In the genomic region with DNA sequence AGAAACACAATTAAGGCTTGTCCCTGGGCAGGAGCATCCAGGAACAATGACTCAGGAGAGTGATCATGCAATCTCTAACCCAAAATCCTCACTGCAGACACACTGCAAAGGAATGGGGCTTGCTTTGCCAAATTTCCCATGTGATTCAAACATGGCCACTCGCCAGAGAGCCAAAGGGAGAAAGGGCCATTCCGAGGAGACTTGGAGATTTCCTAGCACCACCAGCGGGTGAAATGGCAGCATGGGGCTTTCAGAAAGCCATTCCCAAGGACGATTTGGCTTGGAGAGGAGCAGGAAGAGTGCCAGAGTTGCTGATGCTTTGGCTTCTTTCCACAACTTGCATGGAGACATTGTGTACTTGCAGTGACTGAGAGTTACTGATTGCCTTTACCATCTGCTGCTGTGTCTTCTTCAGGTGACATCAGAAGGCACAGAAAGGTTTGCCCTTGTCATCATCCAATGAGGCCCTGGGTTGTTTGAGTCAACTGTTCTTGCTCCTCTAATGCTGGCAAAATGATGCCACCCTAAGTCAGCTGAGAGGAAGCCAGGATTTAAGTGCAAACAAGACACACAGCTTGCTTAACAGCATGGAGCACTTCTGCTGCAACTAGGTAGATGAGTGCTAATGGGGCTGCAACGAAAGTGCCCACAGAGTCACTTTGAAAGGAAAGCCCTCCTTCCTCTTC, we compare ENCODE assay signal across 8 mouse cellular contexts. TPM values are rescaled to one million over a fixed set of nuclear protein-coding genes. Genes with fewer than 3 reads are reported as not detected.
DNase-seq lines count a peak whose midpoint lies in the region; ATAC-seq and TF ChIP-seq lines count a peak whose summit lies in the region.

No protein-coding gene starts in this region.

- 55% methylated on average over 5 of the region's 5 CpGs for WGBS in intestine, embryonic 16.5 days
- 54% methylated on average over 5 of the region's 5 CpGs for WGBS in intestine, embryonic 15.5 days

- H3K9ac ChIP-seq in intestine, embryonic 16.5 days (ENCODE audit: low read depth, low read length): no peak overlapping the region
- no peak overlapping the region for H3K9ac ChIP-seq in intestine, embryonic 15.5 days

- no peaks in the 10 kb centered on the region for H3K36me3 ChIP-seq in intestine, embryonic 16.5 days (ENCODE audit: control insufficient read depth, insufficient read depth, low read length)
- no peaks in the 10 kb centered on the region for H3K36me3 ChIP-seq in intestine, embryonic 15.5 days

- no peak overlapping the region for H3K4me2 ChIP-seq in intestine, embryonic 16.5 days (ENCODE audit: low read depth, low read length)
- no peak overlapping the region for H3K4me2 ChIP-seq in intestine, embryonic 15.5 days (replicated peaks)

- H3K4me3 ChIP-seq in intestine, embryonic 16.5 days (ENCODE audit: low read length): no peak overlapping the region
- no peak overlapping the region for H3K4me3 ChIP-seq in intestine, embryonic 15.5 days (replicated peaks)
- H3K4me3 ChIP-seq in gastrocnemius, adult 2 months: peak overlapping the region; percentile 44

- H3K27me3 ChIP-seq in intestine, embryonic 16.5 days (replicated peaks; ENCODE audit: control insufficient read depth, insufficient read depth, low read length): no peaks in the 10 kb centered on the region
- H3K27me3 ChIP-seq in intestine, embryonic 15.5 days (replicated peaks): no peaks in the 10 kb centered on the region

- DNase-seq in adrenal gland, postnatal 36 days: peak; percentile 88 to 90
- DNase-seq in gastrocnemius, adult 2 months: peak; percentile 85
- DNase-seq in layer of hippocampus, adult 18-20 months (ENCODE audit: low spot score in 2 of 2): peak; percentile 32 to 69
- DNase-seq in spleen, postnatal 4 days (ENCODE audit: low spot score in 2 of 2): no peak
- no peak for DNase-seq in embryo, embryonic 9.5 days (ENCODE audit: extremely low spot score)

- ATAC-seq in intestine, embryonic 16.5 days: 0 out of 2 replicates have a peak, but pooled peaks have one; percentile 28
- ATAC-seq in intestine, embryonic 15.5 days: no peak
- ATAC-seq in megakaryocyte, adult 5-6 weeks (ENCODE audit: poor library complexity, severe bottlenecking): peak; percentile 53

- intact Hi-C loops in gastrocnemius, adult 2 months (cut with DNase I): no loop called here

- no peak overlapping the region for H3K27ac ChIP-seq in intestine, embryonic 16.5 days (ENCODE audit: low read length)
- no peak overlapping the region for H3K27ac ChIP-seq in intestine, embryonic 15.5 days
- H3K27ac ChIP-seq in gastrocnemius, adult 2 months: peak overlapping the region; percentile 65

- TF ChIP-seq CTCF in gastrocnemius, adult 2 months (IDR thresholded peaks at IDR 0.05): no peak

- H3K4me1 ChIP-seq in intestine, embryonic 16.5 days (ENCODE audit: control insufficient read depth, insufficient read depth, low read length): 0 out of 2 replicates have a peak, but pooled peaks cover 4% of the 10 kb centered on the region
- H3K4me1 ChIP-seq in intestine, embryonic 15.5 days (replicated peaks): 0 out of 2 replicates have a peak, but pooled peaks cover 2% of the 10 kb centered on the region

- no peaks in the 10 kb centered on the region for H3K9me3 ChIP-seq in intestine, embryonic 16.5 days (ENCODE audit: control insufficient read depth, low read length)
- H3K9me3 ChIP-seq in intestine, embryonic 15.5 days: no peaks in the 10 kb centered on the region

RNA-seq across cellular contexts. Expression of a gene that starts 16.5 kb away (rescaled TPM):
- polyA plus RNA-seq in intestine, embryonic 16.5 days (2015; fragmentation: Nextera tagmentation; extraction: Ambion mirVana): 2.0 and 3.0 TPM in 2 replicates
- polyA plus RNA-seq in intestine, embryonic 15.5 days (2015; fragmentation: Nextera tagmentation; extraction: Ambion mirVana): 2.8 TPM in 2 replicates
- 10 to 100 TPM; 29.4 to 29.7 TPM for total RNA-seq in adrenal gland, postnatal 36 days (2021)
- 1 to 10 TPM; 3.9 to 6.1 TPM for total RNA-seq in gastrocnemius, adult 2 months (2021)
- 10 to 100 TPM; 75.2 to 86.9 TPM for total RNA-seq in layer of hippocampus, adult 18-20 months (2021)
- total RNA-seq in megakaryocyte, adult 5-6 weeks (2015): 166 and 194 TPM in 2 replicates
- 188 and 200 TPM in 2 replicates for total RNA-seq in megakaryocyte, adult 5-6 weeks (2017)

Comparison
In these comparisons a context has a peak if more than half of its experiments do, and no peak if none do; other contexts are left out.
1. DNase-seq: peak in adrenal gland, postnatal 36 days (2 of 2), gastrocnemius, adult 2 months (single experiment) and layer of hippocampus, adult 18-20 months (2 of 2); none in spleen, postnatal 4 days (0 of 2) and embryo, embryonic 9.5 days (single experiment).
2. RNA of a gene that starts 16.5 kb away (total RNA-seq): 166 to 200 TPM in megakaryocyte, adult 5-6 weeks, 75.2 to 86.9 TPM in layer of hippocampus, adult 18-20 months and 29.4 to 29.7 TPM in adrenal gland, postnatal 36 days; 3.9 to 6.1 TPM in gastrocnemius, adult 2 months; every median in the first group is over 4 times any median in the second.